Comparison of ENCODE assay signal across 10 mouse cellular contexts in the genomic region with DNA sequence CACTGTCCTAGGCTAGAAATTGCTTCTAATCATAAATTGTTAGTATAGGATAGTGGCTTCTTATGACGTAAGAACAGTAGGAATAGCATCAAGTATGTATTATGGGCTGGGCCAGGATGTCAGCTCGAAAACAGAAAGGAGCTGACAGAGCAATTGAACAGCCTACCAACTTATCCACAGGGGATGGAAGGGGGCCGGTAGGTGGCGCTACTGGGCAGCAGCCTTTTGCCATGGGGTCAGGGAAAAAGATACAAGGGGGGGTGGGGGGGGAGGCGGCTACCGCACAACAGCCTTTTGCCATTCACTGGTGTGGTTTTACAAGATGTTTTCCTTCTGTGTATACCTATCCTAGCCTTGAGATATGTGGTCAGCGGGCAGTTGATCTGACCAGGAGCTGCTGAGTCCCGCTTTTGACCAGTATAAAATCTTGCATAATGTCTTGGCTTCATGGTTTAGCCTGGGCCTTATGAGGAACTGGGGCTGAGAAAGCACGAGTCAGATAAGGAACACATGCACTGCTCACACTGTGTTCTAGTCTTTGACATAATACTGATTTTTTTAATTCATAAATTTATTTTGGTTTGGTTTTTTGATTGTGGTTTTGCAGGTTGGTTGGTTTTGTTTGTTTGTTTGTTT. TPM values are rescaled to one million over a fixed set of nuclear protein-coding genes. Genes with fewer than 3 reads are reported as not detected.
DNase-seq lines count a peak whose midpoint lies in the region; ATAC-seq and TF ChIP-seq lines count a peak whose summit lies in the region.
"Had no signal": no experiment of that assay in that cellular context is flagged by ENCODE, and none has a peak within 500 bp of the region (broad histone marks: within the 10 kb centered on the region; RNA-seq: fewer than 3 reads in every experiment).

No protein-coding gene starts in this region.

- H3K9me3 ChIP-seq in intestine, embryonic 14.5 days (ENCODE audit: control insufficient read depth, low read length): no peaks in the 10 kb centered on the region
- no peaks in the 10 kb centered on the region for H3K9me3 ChIP-seq in intestine, embryonic 15.5 days
- H3K9me3 ChIP-seq in G1E (replicated peaks): no peaks in the 10 kb centered on the region
- H3K9me3 ChIP-seq in embryonic facial prominence, embryonic 10.5 days: no peaks in the 10 kb centered on the region

- 35% methylated on average over 9 of the region's 9 CpGs for WGBS in intestine, embryonic 14.5 days
- WGBS in intestine, embryonic 15.5 days: 38% methylated on average over 9 of the region's 9 CpGs
- WGBS in embryonic facial prominence, embryonic 10.5 days: 34% methylated on average over 9 of the region's 9 CpGs

- no peaks in the 10 kb centered on the region for H3K27me3 ChIP-seq in intestine, embryonic 14.5 days (replicated peaks; ENCODE audit: control insufficient read depth, insufficient read depth, low read length)
- H3K27me3 ChIP-seq in intestine, embryonic 15.5 days (replicated peaks): no peaks in the 10 kb centered on the region
- H3K27me3 ChIP-seq in G1E (ENCODE audit: insufficient read depth, low read length): peaks cover 1% of the 10 kb centered on the region
- no peaks in the 10 kb centered on the region for H3K27me3 ChIP-seq in embryonic facial prominence, embryonic 10.5 days (replicated peaks; ENCODE audit: low read depth, poor library complexity, severe bottlenecking)

- no peaks in the 10 kb centered on the region for H3K4me1 ChIP-seq in intestine, embryonic 14.5 days (replicated peaks; ENCODE audit: control insufficient read depth, insufficient read depth, low read length)
- no peaks in the 10 kb centered on the region for H3K4me1 ChIP-seq in intestine, embryonic 15.5 days (replicated peaks)
- no peaks in the 10 kb centered on the region for H3K4me1 ChIP-seq in G1E (ENCODE audit: insufficient read depth, low read depth, low read length)
- no peaks in the 10 kb centered on the region for H3K4me1 ChIP-seq in embryonic facial prominence, embryonic 10.5 days

- no peaks in the 10 kb centered on the region for H3K36me3 ChIP-seq in intestine, embryonic 14.5 days (ENCODE audit: control insufficient read depth, insufficient read depth, low read length)
- no peaks in the 10 kb centered on the region for H3K36me3 ChIP-seq in intestine, embryonic 15.5 days
- no peaks in the 10 kb centered on the region for H3K36me3 ChIP-seq in G1E (replicated peaks)
- H3K36me3 ChIP-seq in embryonic facial prominence, embryonic 10.5 days (replicated peaks): no peaks in the 10 kb centered on the region

- H3K27ac ChIP-seq in intestine, embryonic 14.5 days (ENCODE audit: low read depth): no peak overlapping the region
- H3K27ac ChIP-seq in intestine, embryonic 15.5 days: no peak overlapping the region
- H3K27ac ChIP-seq in embryonic facial prominence, embryonic 10.5 days (replicated peaks): no peak overlapping the region

- peak; percentile 61 for DNase-seq in intestine, embryonic 14.5 days (ENCODE audit: low spot score)
- DNase-seq in A20 (ENCODE audit: low read depth, low spot score) (peak; percentile 57), G1E (ENCODE audit: low spot score) (no peak)
- peak; percentile 52 for DNase-seq in embryonic facial prominence, embryonic 10.5 days (ENCODE audit: low spot score)
- DNase-seq in right cerebral cortex, postnatal 25 days: no peak
- no peak for DNase-seq in cerebellum, adult 9-11 months

- H3K4me2 ChIP-seq in intestine, embryonic 14.5 days (ENCODE audit: low read length): no peak overlapping the region
- H3K4me2 ChIP-seq in intestine, embryonic 15.5 days (replicated peaks): no peak overlapping the region

- ATAC-seq in intestine, embryonic 14.5 days (replicated peaks; ENCODE audit: low FRiP score, low TSS enrichment, low read depth): no peak
- ATAC-seq in intestine, embryonic 15.5 days: no peak
- no peak for ATAC-seq in G1E (ENCODE audit: extremely low read depth, insufficient number of reproducible peaks, low FRiP score, poor library complexity, severe bottlenecking)
- ATAC-seq in megakaryocyte progenitor cell, adult 5-6 weeks (replicated peaks; ENCODE audit: poor library complexity): peak; percentile 66

- no peak overlapping the region for H3K9ac ChIP-seq in intestine, embryonic 14.5 days (ENCODE audit: low read length)
- no peak overlapping the region for H3K9ac ChIP-seq in intestine, embryonic 15.5 days

- no peak overlapping the region for H3K4me3 ChIP-seq in intestine, embryonic 14.5 days (ENCODE audit: low read depth, low read length)
- H3K4me3 ChIP-seq in intestine, embryonic 15.5 days (replicated peaks): no peak overlapping the region
- no peak overlapping the region for H3K4me3 ChIP-seq in G1E (ENCODE audit: low read depth, low read length)
- no peak overlapping the region for H3K4me3 ChIP-seq in embryonic facial prominence, embryonic 10.5 days

- peak; percentile 24; the same call in 1 of the 2 replicates for TF ChIP-seq CTCF in G1E (IDR thresholded peaks at IDR 0.05; ENCODE audit: low read depth, low read length)

RNA-seq across cellular contexts. Expression of a gene that starts 10.4 kb away (rescaled TPM):
- polyA plus RNA-seq in intestine, embryonic 14.5 days (2014; fragmentation: Nextera tagmentation; extraction: Ambion mirVana): 8.5 and 16.5 TPM in 2 replicates
- polyA plus RNA-seq in intestine, embryonic 15.5 days (2015; fragmentation: Nextera tagmentation; extraction: Ambion mirVana): 113 and 131 TPM in 2 replicates
- total RNA-seq in G1E (2014; fragmentation: Nextera tagmentation): not detected in 2 replicates
- 0.06 TPM in 1 of 2 replicates, not detected in the other for total RNA-seq in G1E (2017)
- polyA plus RNA-seq in G1E (2012): not detected in 2 replicates
- polyA plus RNA-seq in embryonic facial prominence, embryonic 10.5 days (2016; fragmentation: Nextera tagmentation; extraction: Ambion mirVana): not detected in 2 replicates
- total RNA-seq in megakaryocyte progenitor cell, adult 5-6 weeks (2015): not detected in 2 replicates
- not detected in 2 replicates for total RNA-seq in megakaryocyte progenitor cell, adult 5-6 weeks (2017)
- total RNA-seq: layer of hippocampus, postnatal 25 days; neutrophil, adult 5-6 weeks had no signal

RNA-seq across cellular contexts. Expression of a gene that starts 12.9 kb away (rescaled TPM):
- not detected in 2 replicates for polyA plus RNA-seq in intestine, embryonic 14.5 days (2014; fragmentation: Nextera tagmentation; extraction: Ambion mirVana)
- polyA plus RNA-seq in intestine, embryonic 15.5 days (2015; fragmentation: Nextera tagmentation; extraction: Ambion mirVana): 0.11 TPM in 1 of 2 replicates, not detected in the other
- total RNA-seq in G1E (2014; fragmentation: Nextera tagmentation): not detected in 2 replicates
- 0.11 TPM in 1 of 2 replicates, not detected in the other for total RNA-seq in G1E (2017)
- not detected in 2 replicates for polyA plus RNA-seq in G1E (2012)
- not detected in 2 replicates for polyA plus RNA-seq in embryonic facial prominence, embryonic 10.5 days (2016; fragmentation: Nextera tagmentation; extraction: Ambion mirVana)
- not detected in 2 replicates for total RNA-seq in megakaryocyte progenitor cell, adult 5-6 weeks (2015)
- total RNA-seq in megakaryocyte progenitor cell, adult 5-6 weeks (2017): not detected in 2 replicates
- total RNA-seq: layer of hippocampus, postnatal 25 days; neutrophil, adult 5-6 weeks had no signal

RNA-seq across cellular contexts. Expression of a gene that starts 22.1 kb away (rescaled TPM):
- polyA plus RNA-seq in intestine, embryonic 14.5 days (2014; fragmentation: Nextera tagmentation; extraction: Ambion mirVana): 0.08 TPM in 1 of 2 replicates, not detected in the other
- not detected in 2 replicates for polyA plus RNA-seq in intestine, embryonic 15.5 days (2015; fragmentation: Nextera tagmentation; extraction: Ambion mirVana)
- total RNA-seq in G1E (2014; fragmentation: Nextera tagmentation) (not detected in 2 replicates), G1E (2017) (not detected in 2 replicates)
- not detected in 2 replicates for polyA plus RNA-seq in G1E (2012)
- polyA plus RNA-seq in embryonic facial prominence, embryonic 10.5 days (2016; fragmentation: Nextera tagmentation; extraction: Ambion mirVana): not detected in 2 replicates
- total RNA-seq in megakaryocyte progenitor cell, adult 5-6 weeks (2015): not detected in 2 replicates
- not detected in 2 replicates for total RNA-seq in megakaryocyte progenitor cell, adult 5-6 weeks (2017)
- total RNA-seq: layer of hippocampus, postnatal 25 days; neutrophil, adult 5-6 weeks had no signal

RNA-seq across cellular contexts. Expression of a gene that starts 44.5 kb away (rescaled TPM):
- 1.3 and 1.5 TPM in 2 replicates for polyA plus RNA-seq in intestine, embryonic 14.5 days (2014; fragmentation: Nextera tagmentation; extraction: Ambion mirVana)
- polyA plus RNA-seq in intestine, embryonic 15.5 days (2015; fragmentation: Nextera tagmentation; extraction: Ambion mirVana): 2.4 and 2.5 TPM in 2 replicates
- total RNA-seq in G1E (2014; fragmentation: Nextera tagmentation) (not detected in 2 replicates), G1E (2017) (not detected in 2 replicates)
- polyA plus RNA-seq in G1E (2012): not detected in 2 replicates
- 1.2 and 3.1 TPM in 2 replicates for polyA plus RNA-seq in embryonic facial prominence, embryonic 10.5 days (2016; fragmentation: Nextera tagmentation; extraction: Ambion mirVana)
- total RNA-seq in megakaryocyte progenitor cell, adult 5-6 weeks (2015): not detected in 2 replicates
- not detected in 2 replicates for total RNA-seq in megakaryocyte progenitor cell, adult 5-6 weeks (2017)
- total RNA-seq: neutrophil, adult 5-6 weeks had no signal

Comparison
In these comparisons a context has a peak if more than half of its experiments do, and no peak if none do; other contexts are left out.
1. DNase-seq: peak in intestine, embryonic 14.5 days (single experiment), A20 (single experiment) and embryonic facial prominence, embryonic 10.5 days (single experiment); none in G1E (single experiment), right cerebral cortex, postnatal 25 days (single experiment) and cerebellum, adult 9-11 months (single experiment).